Mouse (Mus musculus): ENCODE data around the gene Pitpnm3. TPM values are rescaled to one million over a fixed set of nuclear protein-coding genes. Genes with fewer than 3 reads are reported as not detected.
A peak's percentile ranks its signal among the peaks of the same experiment; 100 is the strongest.
"Not testable (repeated sequence)": the region's sequence is repeated elsewhere in the genome, so short reads cannot be mapped to it uniquely, and the experiment has no call there.

Gene Pitpnm3
- total RNA-seq (2021): 10 to 100 TPM; 17.5 to 17.8 TPM
- long read RNA-seq, partial matches to known transcripts: 0 of 4 reads
- long read RNA-seq, other reads (novel, unspliced or antisense): 4 of 4 reads

GRCm38 (mm10) chr11:72135383-72136158 lies at the start of gene Pitpnm3:
Gene Pitpnm3 (minus strand): TSS chr11:72135778.
- DNase-seq (ENCODE audit: low spot score in 2 of 2): peak in 1 of 2 experiments; percentile 53

- no peak for DNase-seq (ENCODE audit: low spot score in 2 of 2)
Measured at GRCm38 (mm10) chr11:72184252-72184651, 48.7 kb upstream of the Pitpnm3 start.

- no peak for DNase-seq (ENCODE audit: low spot score in 2 of 2)
Measured at GRCm38 (mm10) chr11:72181136-72181535, 45.6 kb upstream of the Pitpnm3 start.

- DNase-seq (ENCODE audit: low spot score in 2 of 2): no peak
Measured at GRCm38 (mm10) chr11:72180556-72180955, 45.0 kb upstream of the Pitpnm3 start.

GRCm38 (mm10) chr11:72176553-72176952 lies 41.0 kb upstream of the Pitpnm3 start:
- no peak for DNase-seq (ENCODE audit: low spot score in 2 of 2)

GRCm38 (mm10) chr11:72175966-72176365 lies 40.4 kb upstream of the Pitpnm3 start:
- no peak for DNase-seq (ENCODE audit: low spot score in 2 of 2)

GRCm38 (mm10) chr11:72174721-72175120 lies 39.1 kb upstream of the Pitpnm3 start:
- DNase-seq (ENCODE audit: low spot score in 2 of 2): no peak

- DNase-seq (ENCODE audit: low spot score in 2 of 2): no peak
Measured at GRCm38 (mm10) chr11:72173506-72173905, 37.9 kb upstream of the Pitpnm3 start.

GRCm38 (mm10) chr11:72171906-72172305 lies 36.3 kb upstream of the Pitpnm3 start:
- DNase-seq (ENCODE audit: low spot score in 2 of 2): not testable (repeated sequence)

- no peak for DNase-seq (ENCODE audit: low spot score in 2 of 2)
Measured at GRCm38 (mm10) chr11:72169871-72170270, 34.3 kb upstream of the Pitpnm3 start.

- DNase-seq (ENCODE audit: low spot score in 2 of 2): no peak
Measured at GRCm38 (mm10) chr11:72163198-72163597, 27.6 kb upstream of the Pitpnm3 start.

- no peak for DNase-seq (ENCODE audit: low spot score in 2 of 2)
Measured at GRCm38 (mm10) chr11:72156624-72157023, 21.0 kb upstream of the Pitpnm3 start.

GRCm38 (mm10) chr11:72155981-72156428 lies 20.4 kb upstream of the Pitpnm3 start:
- no peak for DNase-seq (ENCODE audit: low spot score in 2 of 2)

GRCm38 (mm10) chr11:72155186-72155980 lies 19.8 kb upstream of the Pitpnm3 start:
- peak; percentile 41 to 56 for DNase-seq (ENCODE audit: low spot score in 2 of 2)

- no peak for DNase-seq (ENCODE audit: low spot score in 2 of 2)
Measured at GRCm38 (mm10) chr11:72153122-72153862, 17.7 kb upstream of the Pitpnm3 start.

- no peak for DNase-seq (ENCODE audit: low spot score in 2 of 2)
Measured at GRCm38 (mm10) chr11:72151120-72151519, 15.5 kb upstream of the Pitpnm3 start.

GRCm38 (mm10) chr11:72147910-72148309 lies 12.3 kb upstream of the Pitpnm3 start:
- peak in 1 of 2 experiments; percentile 51 for DNase-seq (ENCODE audit: low spot score in 2 of 2)

- DNase-seq (ENCODE audit: low spot score in 2 of 2): no peak
Measured at GRCm38 (mm10) chr11:72145877-72146248, 10.3 kb upstream of the Pitpnm3 start.

GRCm38 (mm10) chr11:72145182-72145876 lies 9.8 kb upstream of the Pitpnm3 start:
- DNase-seq (ENCODE audit: low spot score in 2 of 2): peak in 1 of 2 experiments; percentile 44

GRCm38 (mm10) chr11:72142889-72143288 lies 7.3 kb upstream of the Pitpnm3 start:
- DNase-seq (ENCODE audit: low spot score in 2 of 2): no peak

GRCm38 (mm10) chr11:72140198-72140597 lies 4.6 kb upstream of the Pitpnm3 start:
- no peak for DNase-seq (ENCODE audit: low spot score in 2 of 2)

Data from layer of hippocampus, postnatal 10 days (tissue).